Mouse (Mus musculus) thymus, adult 2 months (tissue): ENCODE data around the gene Kank3.

ENCODE experiments used
- CTCF ChIP-seq: fragments of 200-500 bp; IDR thresholded peaks from 2 replicates; pipeline ENCODE4 v1.5.1; 2012; ENCODE audit warnings: mild to moderate bottlenecking, control low read depth, low read length, moderate library complexity, borderline replicate concordance; ENCODE audit not compliant: control insufficient read depth, poor library complexity, insufficient read depth; ENCODE audit errors: extremely low read depth
- POLR2A ChIP-seq: fragments of 200-500 bp; IDR thresholded peaks from 2 replicates; pipeline ENCODE4 v1.6.1; 2012; ENCODE audit warnings: mild to moderate bottlenecking, low read length, control low read depth, moderate library complexity; ENCODE audit not compliant: control insufficient read depth, poor library complexity, insufficient read depth; ENCODE audit errors: extremely low read depth

DNA sequence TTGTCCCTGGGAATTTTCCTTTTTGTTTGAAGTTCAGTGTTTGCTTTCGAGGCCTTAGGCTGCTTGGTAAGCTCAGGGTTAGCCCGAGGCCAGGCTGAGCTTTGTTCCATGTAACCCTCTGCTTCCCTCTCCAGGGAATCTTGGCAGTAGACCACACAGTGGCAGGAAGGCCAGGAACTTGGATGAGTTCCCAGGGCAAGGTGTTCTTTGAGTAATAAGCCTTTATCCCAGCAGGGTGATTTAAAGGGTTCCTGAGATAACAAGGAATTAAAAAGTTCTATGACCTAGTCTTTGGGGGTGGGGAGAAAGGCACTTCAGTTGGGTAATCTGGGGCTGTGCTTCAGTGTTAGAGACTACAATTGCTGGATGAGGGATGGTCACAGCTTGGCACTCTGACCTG, 18.6 kb downstream of the Kank3 start:
- TF ChIP-seq CTCF (no peak), POLR2A (no peak)
